Mouse (Mus musculus): ENCODE measurements at regions not wholly inside any gene's neighbourhood (a gene's known extent, or its start where the extent isn't known, plus 50 kb on each side); places are given as distances from the start of the nearest gene placed in this dataset.

GRCm38 (mm10) chr16:69646156-69646555 lies 217.4 kb downstream of the Speer2 start:
- DNase-seq = no peak

GRCm38 (mm10) chr16:69607736-69608135 lies 255.8 kb downstream of the Speer2 start:
- no peak for DNase-seq

- DNase-seq = peak; percentile 6
Observed at GRCm38 (mm10) chr16:69600978-69601377, 262.6 kb downstream of the Speer2 start.

- DNase-seq = no peak
Observed at GRCm38 (mm10) chr16:69577205-69577604, 286.3 kb downstream of the Speer2 start.

- no peak for DNase-seq
Observed at GRCm38 (mm10) chr16:69568189-69568588, 295.4 kb downstream of the Speer2 start.

- DNase-seq = no peak
Observed at GRCm38 (mm10) chr16:69567420-69568179, 295.9 kb downstream of the Speer2 start.

All from retina, postnatal 1 day (tissue).